8 mouse cellular contexts compared by ENCODE assay signal in genomic region chr6:72549041-72549580, GRCm38 (mm10). TPM values are rescaled to one million over a fixed set of nuclear protein-coding genes. Genes with fewer than 3 reads are reported as not detected.
DNase-seq lines count a peak whose midpoint lies in the region; ATAC-seq and TF ChIP-seq lines count a peak whose summit lies in the region.

No protein-coding gene starts in this region.

- ATAC-seq in liver, embryonic 16.5 days (ENCODE audit: low read depth), result no peak
- ATAC-seq in hindbrain, embryonic 12.5 days (ENCODE audit: low FRiP score), result no peak

- DNase-seq in 3134 (ENCODE audit: extremely low read depth, insufficient read length, low spot score) (peak; percentile 70), MEL (ENCODE audit: low read depth, low spot score) (peak; percentile 90)
- peak; percentile 65 for DNase-seq in gastrocnemius, postnatal 25 days
- peak; percentile 66 to 84 for DNase-seq in spleen, postnatal 4 days (ENCODE audit: low spot score in 2 of 2)
- DNase-seq in frontal cortex, postnatal 25 days (ENCODE audit: low spot score in 2 of 2), result no peak
- no peak for DNase-seq in cerebellum, adult 18-20 months

- H3K4me1 ChIP-seq in MEL (ENCODE audit: control insufficient read depth in 1 of 2, insufficient read depth in 2 of 2, low read length in 2 of 2), result peaks cover 32 to 55% of the 10 kb centered on the region in 2 experiments
- H3K4me1 ChIP-seq in liver, embryonic 16.5 days (ENCODE audit: control insufficient read depth, low read depth, low read length), result peaks cover 21% of the 10 kb centered on the region
- H3K4me1 ChIP-seq in hindbrain, embryonic 12.5 days, result peaks cover 18% of the 10 kb centered on the region

- peak; percentile 33 to 36; a peak in 2 of 4 replicates for TF ChIP-seq EP300 in MEL (IDR thresholded peaks at IDR 0.05; ENCODE audit: low read depth in 1 of 2, low read length in 2 of 2)

- no peaks in the 10 kb centered on the region for H3K27me3 ChIP-seq in MEL (ENCODE audit: control insufficient read depth in 1 of 2, insufficient read depth in 2 of 2, low read length in 2 of 2)
- no peaks in the 10 kb centered on the region for H3K27me3 ChIP-seq in liver, embryonic 16.5 days (ENCODE audit: control insufficient read depth, insufficient read depth, low read depth, low read length)
- H3K27me3 ChIP-seq in hindbrain, embryonic 12.5 days, result 0 out of 2 replicates have a peak, but pooled peaks cover 2% of the 10 kb centered on the region

- H3K27ac ChIP-seq in MEL (ENCODE audit: control insufficient read depth, low read depth, low read length), result peak overlapping the region; percentile 93
- H3K27ac ChIP-seq in liver, embryonic 16.5 days (ENCODE audit: low read length), result no peak overlapping the region
- H3K27ac ChIP-seq in hindbrain, embryonic 12.5 days, result no peak overlapping the region

- TF ChIP-seq CTCF in MEL (IDR thresholded peaks at IDR 0.05 in 2 of 3, conservative IDR thresholded peaks at IDR 0.05 in 1 of 3; ENCODE audit: control insufficient read depth in 1 of 3, insufficient read depth in 1 of 3, low read depth in 2 of 3, low read length in 3 of 3, poor library complexity in 1 of 3, severe bottlenecking in 1 of 3), result no peak

- peak overlapping the region; percentile 21 for H3K4me2 ChIP-seq in liver, embryonic 16.5 days (ENCODE audit: low read depth, low read length)
- H3K4me2 ChIP-seq in hindbrain, embryonic 12.5 days (replicated peaks), result no peak overlapping the region

- peaks cover 0 to 45% of the 10 kb centered on the region in 2 experiments; a peak in 2 of 4 replicates for H3K36me3 ChIP-seq in MEL (ENCODE audit: control insufficient read depth in 1 of 2, insufficient read depth in 2 of 2, low read length in 2 of 2)
- H3K36me3 ChIP-seq in liver, embryonic 16.5 days (ENCODE audit: control insufficient read depth, insufficient read depth), result no peaks in the 10 kb centered on the region
- H3K36me3 ChIP-seq in hindbrain, embryonic 12.5 days, result no peaks in the 10 kb centered on the region

- H3K79me2 ChIP-seq in MEL (ENCODE audit: control insufficient read depth, insufficient read depth, low read length, poor library complexity), result peaks cover 25% of the 10 kb centered on the region

- no peak for TF ChIP-seq RAD21 in MEL (IDR thresholded peaks at IDR 0.05; ENCODE audit: low read depth, low read length)

- peak overlapping the region; percentile 46 to 66 for H3K4me3 ChIP-seq in MEL (ENCODE audit: control insufficient read depth in 1 of 2, insufficient read depth in 1 of 2, low read depth in 2 of 2, low read length in 2 of 2)
- H3K4me3 ChIP-seq in liver, embryonic 16.5 days (ENCODE audit: low read depth, low read length), result peak overlapping the region; percentile 16; the same call in 1 of the 2 replicates
- H3K4me3 ChIP-seq in hindbrain, embryonic 12.5 days, result no peak overlapping the region

- TF ChIP-seq POLR2A in MEL (IDR thresholded peaks at IDR 0.05; ENCODE audit: control insufficient read depth in 1 of 2, insufficient read depth in 1 of 2, low read depth in 1 of 2, low read length in 2 of 2, poor library complexity in 1 of 2), result peak; percentile 48 to 84; a peak in 3 of 4 replicates

- H3K9me3 ChIP-seq in MEL (replicated peaks; ENCODE audit: insufficient read depth, low read length), result no peaks in the 10 kb centered on the region
- H3K9me3 ChIP-seq in liver, embryonic 16.5 days (replicated peaks; ENCODE audit: control insufficient read depth, low read length), result no peaks in the 10 kb centered on the region; the same call in 1 of the 2 replicates
- H3K9me3 ChIP-seq in hindbrain, embryonic 12.5 days (replicated peaks), result no peaks in the 10 kb centered on the region

- peak overlapping the region; percentile 77 for H3K9ac ChIP-seq in MEL (ENCODE audit: control insufficient read depth, low read depth, low read length, poor library complexity, severe bottlenecking)
- H3K9ac ChIP-seq in liver, embryonic 16.5 days (ENCODE audit: low read depth, low read length), result no peak overlapping the region
- no peak overlapping the region for H3K9ac ChIP-seq in hindbrain, embryonic 12.5 days

- WGBS in liver, embryonic 16.5 days (ENCODE audit: insufficient replicate concordance), result 29% methylated on average over 9 of the region's 9 CpGs
- WGBS in hindbrain, embryonic 12.5 days, result 69% methylated on average over 9 of the region's 9 CpGs

TF ChIP-seq in MEL, 35 proteins besides CTCF, POLR2A, EP300 and RAD21:
- TF ChIP-seq CHD2 (IDR thresholded peaks at IDR 0.05; ENCODE audit: low read length) (no peak), ZMIZ1 (IDR thresholded peaks at IDR 0.05; ENCODE audit: low read depth, low read length) (peak; percentile 68; the same call in 1 of the 2 replicates), NELFE (IDR thresholded peaks at IDR 0.05; ENCODE audit: low read depth, low read length) (peak; percentile 63), MAZ (IDR thresholded peaks at IDR 0.05; ENCODE audit: low read depth, low read length) (peak; percentile 35; the same call in 1 of the 2 replicates), ZC3H11A (IDR thresholded peaks at IDR 0.05; ENCODE audit: low read depth, low read length) (no peak), MXI1 (IDR thresholded peaks at IDR 0.05; ENCODE audit: low read depth, low read length) (peak; percentile 52; the same call in 1 of the 2 replicates), MYB (IDR thresholded peaks at IDR 0.05; ENCODE audit: low read depth, low read length) (0 out of 2 replicates have a peak, but pooled peaks have one; percentile 23), MAX (IDR thresholded peaks at IDR 0.05; ENCODE audit: low read length) (peak; percentile 62), NRF1 (IDR thresholded peaks at IDR 0.05; ENCODE audit: insufficient read depth, low read depth, low read length, poor library complexity, severe bottlenecking) (peak; percentile 18; the same call in 1 of the 2 replicates), ETS1 (IDR thresholded peaks at IDR 0.05; ENCODE audit: low read depth, low read length) (peak; percentile 33), TCF12 (IDR thresholded peaks at IDR 0.05; ENCODE audit: low read depth, low read length) (peak; percentile 40; the same call in 1 of the 2 replicates), MYC (IDR thresholded peaks at IDR 0.05; ENCODE audit: low read depth, low read length) (peak; percentile 58; the same call in 1 of the 2 replicates), SIN3A (IDR thresholded peaks at IDR 0.05; ENCODE audit: low read length) (peak; percentile 75; the same call in 1 of the 2 replicates), E2F4 (IDR thresholded peaks at IDR 0.05; ENCODE audit: borderline replicate concordance, low read depth, low read length) (no peak), POLR2AphosphoS2 (IDR thresholded peaks at IDR 0.05; ENCODE audit: low read length) (peak; percentile 56; the same call in 1 of the 2 replicates), KAT2A (conservative IDR thresholded peaks at IDR 0.05; ENCODE audit: low read depth, low read length) (no peak), TBP (IDR thresholded peaks at IDR 0.05; ENCODE audit: low read depth, low read length) (no peak; the same call in 1 of the 2 replicates), RCOR1 (IDR thresholded peaks at IDR 0.05; ENCODE audit: low read depth, low read length) (peak; percentile 28; the same call in 1 of the 2 replicates), HCFC1 (IDR thresholded peaks at IDR 0.05; ENCODE audit: low read depth, low read length) (peak; percentile 33; the same call in 1 of the 2 replicates)

RNA-seq across cellular contexts. Expression of gene Capg, which starts 4.9 kb away (rescaled TPM):
- total RNA-seq in MEL (2012; rRNA removed), result 222 and 241 TPM in 2 replicates
- polyA plus RNA-seq in MEL (2012; ENCODE audit: insufficient read depth in 1 of 2, insufficient read length in 2 of 2, low read depth in 1 of 2, low replicate concordance in 2 of 2, missing spikeins in 1 of 2), result 100 to 1,000 TPM in 1 of 2 experiments, not detected in 1; 283 TPM
- total RNA-seq in gastrocnemius, postnatal 25 days (2021), result 10 to 100 TPM in 1 of 2 experiments, 1 to 10 TPM in 1; 8.1 to 10.5 TPM
- 18.8 and 20.3 TPM in 2 replicates for polyA plus RNA-seq in liver, embryonic 16.5 days (2015; fragmentation: Nextera tagmentation; extraction: Ambion mirVana)
- polyA plus RNA-seq in hindbrain, embryonic 12.5 days (2016; fragmentation: Nextera tagmentation; extraction: Ambion mirVana), result 10.6 and 15.0 TPM in 2 replicates

RNA-seq across cellular contexts. Expression of gene Sh2d6, which starts 27.6 kb away (rescaled TPM):
- total RNA-seq in MEL (2012; rRNA removed), result not detected in 2 replicates
- under 1 TPM in 1 of 2 experiments, not detected in 1; 0.17 TPM for polyA plus RNA-seq in MEL (2012; ENCODE audit: insufficient read depth in 1 of 2, insufficient read length in 2 of 2, low read depth in 1 of 2, low replicate concordance in 2 of 2, missing spikeins in 1 of 2)
- total RNA-seq in gastrocnemius, postnatal 25 days (2021), result 1 to 10 TPM in 1 of 2 experiments, under 1 TPM in 1; 1.00 to 1.3 TPM
- polyA plus RNA-seq in liver, embryonic 16.5 days (2015; fragmentation: Nextera tagmentation; extraction: Ambion mirVana), result not detected in 2 replicates
- 0.62 and 0.82 TPM in 2 replicates for polyA plus RNA-seq in hindbrain, embryonic 12.5 days (2016; fragmentation: Nextera tagmentation; extraction: Ambion mirVana)

RNA-seq across cellular contexts. Expression of gene Elmod3, which starts 49.1 kb away (rescaled TPM):
- total RNA-seq in MEL (2012; rRNA removed), result 4.2 and 4.6 TPM in 2 replicates
- polyA plus RNA-seq in MEL (2012; ENCODE audit: insufficient read depth in 1 of 2, insufficient read length in 2 of 2, low read depth in 1 of 2, low replicate concordance in 2 of 2, missing spikeins in 1 of 2), result 10 to 100 TPM in 1 of 2 experiments, not detected in 1; 14.1 TPM
- total RNA-seq in gastrocnemius, postnatal 25 days (2021), result 1 to 10 TPM; 8.6 to 9.3 TPM
- polyA plus RNA-seq in liver, embryonic 16.5 days (2015; fragmentation: Nextera tagmentation; extraction: Ambion mirVana), result 4.5 and 4.7 TPM in 2 replicates
- 17.6 and 18.1 TPM in 2 replicates for polyA plus RNA-seq in hindbrain, embryonic 12.5 days (2016; fragmentation: Nextera tagmentation; extraction: Ambion mirVana)

RNA-seq across cellular contexts. Expression of gene Retsat, which starts 49.2 kb away (rescaled TPM):
- 35.1 and 40.3 TPM in 2 replicates for total RNA-seq in MEL (2012; rRNA removed)
- polyA plus RNA-seq in MEL (2012; ENCODE audit: insufficient read depth in 1 of 2, insufficient read length in 2 of 2, low read depth in 1 of 2, low replicate concordance in 2 of 2, missing spikeins in 1 of 2), result 10 to 100 TPM in 1 of 2 experiments, not detected in 1; 61.5 TPM
- 10 to 100 TPM; 55.9 to 73.4 TPM for total RNA-seq in gastrocnemius, postnatal 25 days (2021)
- 17.6 and 21.5 TPM in 2 replicates for polyA plus RNA-seq in liver, embryonic 16.5 days (2015; fragmentation: Nextera tagmentation; extraction: Ambion mirVana)
- polyA plus RNA-seq in hindbrain, embryonic 12.5 days (2016; fragmentation: Nextera tagmentation; extraction: Ambion mirVana), result 5.8 and 6.9 TPM in 2 replicates

Comparison
In these comparisons a context has a peak if more than half of its experiments do, and no peak if none do; other contexts are left out.
1. DNase-seq: peak in 3134 (single experiment), MEL (single experiment), gastrocnemius, postnatal 25 days (single experiment) and spleen, postnatal 4 days (2 of 2); none in frontal cortex, postnatal 25 days (0 of 2) and cerebellum, adult 18-20 months (0 of 2).